Mouse (Mus musculus): Measurements from ENCODE around the gene Dpm2. TPM values are rescaled to one million over a fixed set of nuclear protein-coding genes. Genes with fewer than 3 reads are reported as not detected.

The Dpm2 gene
- polyA plus RNA-seq, 1 experiment from 2014 or later = 81.7 TPM

GRCm38 (mm10) chr2:32541333-32541908 is 29.2 kb upstream of the Dpm2 start:
- ATAC-seq (replicated peaks; ENCODE audit: insufficient number of reproducible peaks, low FRiP score, low TSS enrichment) = no peak
- 88% methylated on average over 2 of the region's 2 CpGs for WGBS (ENCODE audit: insufficient replicate concordance)
- Histone ChIP-seq H3K4me1 (ENCODE audit: control insufficient read depth, insufficient read depth, low read length) (peaks cover 39% of the 10 kb centered on the region), H3K9me3 (replicated peaks; ENCODE audit: control insufficient read depth, low read length) (no peaks in the 10 kb centered on the region), H3K27ac (ENCODE audit: low read depth, low read length) (no peak overlapping the region), H3K27me3 (ENCODE audit: control insufficient read depth, insufficient read depth, low read length) (no peaks in the 10 kb centered on the region), H3K36me3 (ENCODE audit: control insufficient read depth, insufficient read depth, low read length) (no peaks in the 10 kb centered on the region), H3K9ac (ENCODE audit: low read depth, low read length) (no peak overlapping the region), H3K4me3 (ENCODE audit: low read depth, low read length) (no peak overlapping the region), H3K4me2 (no peak overlapping the region)

GRCm38 (mm10) chr2:32541986-32542573 is 28.6 kb upstream of the Dpm2 start:
- Histone ChIP-seq H3K36me3 (ENCODE audit: control insufficient read depth, insufficient read depth, low read length) (no peaks in the 10 kb centered on the region), H3K4me3 (ENCODE audit: low read depth, low read length) (no peak overlapping the region), H3K4me1 (ENCODE audit: control insufficient read depth, insufficient read depth, low read length) (peaks cover 33% of the 10 kb centered on the region), H3K4me2 (no peak overlapping the region), H3K9ac (ENCODE audit: low read depth, low read length) (no peak overlapping the region), H3K27ac (ENCODE audit: low read depth, low read length) (no peak overlapping the region), H3K27me3 (ENCODE audit: control insufficient read depth, insufficient read depth, low read length) (no peaks in the 10 kb centered on the region), H3K9me3 (replicated peaks; ENCODE audit: control insufficient read depth, low read length) (no peaks in the 10 kb centered on the region)
- WGBS (ENCODE audit: insufficient replicate concordance) = 75% methylated on average over 4 of the region's 4 CpGs
- ATAC-seq (replicated peaks; ENCODE audit: insufficient number of reproducible peaks, low FRiP score, low TSS enrichment) = no peak

GRCm38 (mm10) chr2:32543031-32543449 is 27.6 kb upstream of the Dpm2 start:
- Histone ChIP-seq H3K27me3 (ENCODE audit: control insufficient read depth, insufficient read depth, low read length) (no peaks in the 10 kb centered on the region), H3K27ac (ENCODE audit: low read depth, low read length) (no peak overlapping the region), H3K9me3 (replicated peaks; ENCODE audit: control insufficient read depth, low read length) (no peaks in the 10 kb centered on the region), H3K9ac (ENCODE audit: low read depth, low read length) (no peak overlapping the region), H3K4me1 (ENCODE audit: control insufficient read depth, insufficient read depth, low read length) (peaks cover 29% of the 10 kb centered on the region), H3K4me3 (ENCODE audit: low read depth, low read length) (no peak overlapping the region), H3K36me3 (ENCODE audit: control insufficient read depth, insufficient read depth, low read length) (no peaks in the 10 kb centered on the region), H3K4me2 (no peak overlapping the region; the same call in 1 of the 2 replicates)
- ATAC-seq (replicated peaks; ENCODE audit: insufficient number of reproducible peaks, low FRiP score, low TSS enrichment) = no peak
- 76% methylated on average over 3 of the region's 3 CpGs for WGBS (ENCODE audit: insufficient replicate concordance)

- no peak overlapping the region for H3K9ac ChIP-seq (ENCODE audit: low read depth, low read length)
- H3K27me3 ChIP-seq (ENCODE audit: control insufficient read depth, insufficient read depth, low read length) = no peaks in the 10 kb centered on the region
- no peak for ATAC-seq (replicated peaks; ENCODE audit: insufficient number of reproducible peaks, low FRiP score, low TSS enrichment)
- H3K4me1 ChIP-seq (ENCODE audit: control insufficient read depth, insufficient read depth, low read length) = peaks cover 10% of the 10 kb centered on the region; the same call in 1 of the 2 replicates
- no peak overlapping the region for H3K4me2 ChIP-seq
- no peak overlapping the region for H3K27ac ChIP-seq (ENCODE audit: low read depth, low read length)
- WGBS (ENCODE audit: insufficient replicate concordance) = 93% methylated on average over 1 of the region's 1 CpGs
- no peak overlapping the region for H3K4me3 ChIP-seq (ENCODE audit: low read depth, low read length)
- no peaks in the 10 kb centered on the region for H3K9me3 ChIP-seq (replicated peaks; ENCODE audit: control insufficient read depth, low read length)
- H3K36me3 ChIP-seq (ENCODE audit: control insufficient read depth, insufficient read depth, low read length) = no peaks in the 10 kb centered on the region
Observed at GRCm38 (mm10) chr2:32546951-32547350, 23.7 kb upstream of the Dpm2 start.

- Histone ChIP-seq H3K27ac (ENCODE audit: low read depth, low read length) (no peak overlapping the region), H3K4me3 (ENCODE audit: low read depth, low read length) (no peak overlapping the region), H3K4me1 (ENCODE audit: control insufficient read depth, insufficient read depth, low read length) (peaks cover 10% of the 10 kb centered on the region; the same call in 1 of the 2 replicates), H3K9me3 (replicated peaks; ENCODE audit: control insufficient read depth, low read length) (no peaks in the 10 kb centered on the region), H3K36me3 (ENCODE audit: control insufficient read depth, insufficient read depth, low read length) (no peaks in the 10 kb centered on the region), H3K27me3 (ENCODE audit: control insufficient read depth, insufficient read depth, low read length) (no peaks in the 10 kb centered on the region), H3K4me2 (no peak overlapping the region), H3K9ac (ENCODE audit: low read depth, low read length) (no peak overlapping the region)
- no peak for ATAC-seq (replicated peaks; ENCODE audit: insufficient number of reproducible peaks, low FRiP score, low TSS enrichment)
- WGBS (ENCODE audit: insufficient replicate concordance) = 74% methylated on average over 5 of the region's 5 CpGs
Observed at GRCm38 (mm10) chr2:32547380-32547779, 23.3 kb upstream of the Dpm2 start.

GRCm38 (mm10) chr2:32547964-32548739 is 22.5 kb upstream of the Dpm2 start:
- Histone ChIP-seq H3K4me2 (no peak overlapping the region), H3K9me3 (replicated peaks; ENCODE audit: control insufficient read depth, low read length) (no peaks in the 10 kb centered on the region), H3K27ac (ENCODE audit: low read depth, low read length) (no peak overlapping the region), H3K36me3 (ENCODE audit: control insufficient read depth, insufficient read depth, low read length) (no peaks in the 10 kb centered on the region), H3K9ac (ENCODE audit: low read depth, low read length) (no peak overlapping the region), H3K4me1 (ENCODE audit: control insufficient read depth, insufficient read depth, low read length) (peaks cover 7% of the 10 kb centered on the region; the same call in 1 of the 2 replicates), H3K27me3 (ENCODE audit: control insufficient read depth, insufficient read depth, low read length) (no peaks in the 10 kb centered on the region), H3K4me3 (ENCODE audit: low read depth, low read length) (no peak overlapping the region)
- 75% methylated on average over 7 of the region's 7 CpGs for whole genome bisulfite sequencing (ENCODE audit: insufficient replicate concordance)
- no peak for ATAC-seq (replicated peaks; ENCODE audit: insufficient number of reproducible peaks, low FRiP score, low TSS enrichment)

- H3K27ac ChIP-seq (ENCODE audit: low read depth, low read length) = no peak overlapping the region
- H3K36me3 ChIP-seq (ENCODE audit: control insufficient read depth, insufficient read depth, low read length) = no peaks in the 10 kb centered on the region
- H3K4me3 ChIP-seq (ENCODE audit: low read depth, low read length) = no peak overlapping the region
- no peak overlapping the region for H3K9ac ChIP-seq (ENCODE audit: low read depth, low read length)
- H3K9me3 ChIP-seq (replicated peaks; ENCODE audit: control insufficient read depth, low read length) = no peaks in the 10 kb centered on the region
- WGBS (ENCODE audit: insufficient replicate concordance) = 84% methylated on average over 9 of the region's 9 CpGs
- ATAC-seq (replicated peaks; ENCODE audit: insufficient number of reproducible peaks, low FRiP score, low TSS enrichment) = no peak
- no peaks in the 10 kb centered on the region for H3K27me3 ChIP-seq (ENCODE audit: control insufficient read depth, insufficient read depth, low read length)
- no peak overlapping the region for H3K4me2 ChIP-seq
- peaks cover 11% of the 10 kb centered on the region; the same call in 1 of the 2 replicates for H3K4me1 ChIP-seq (ENCODE audit: control insufficient read depth, insufficient read depth, low read length)
Observed at GRCm38 (mm10) chr2:32549171-32549570, 21.5 kb upstream of the Dpm2 start.

GRCm38 (mm10) chr2:32549764-32550163 is 20.9 kb upstream of the Dpm2 start:
- Histone ChIP-seq H3K27me3 (ENCODE audit: control insufficient read depth, insufficient read depth, low read length) (no peaks in the 10 kb centered on the region), H3K4me2 (no peak overlapping the region), H3K27ac (ENCODE audit: low read depth, low read length) (no peak overlapping the region), H3K4me3 (ENCODE audit: low read depth, low read length) (no peak overlapping the region), H3K4me1 (ENCODE audit: control insufficient read depth, insufficient read depth, low read length) (peaks cover 11% of the 10 kb centered on the region; the same call in 1 of the 2 replicates), H3K36me3 (ENCODE audit: control insufficient read depth, insufficient read depth, low read length) (no peaks in the 10 kb centered on the region), H3K9ac (ENCODE audit: low read depth, low read length) (no peak overlapping the region), H3K9me3 (replicated peaks; ENCODE audit: control insufficient read depth, low read length) (no peaks in the 10 kb centered on the region)
- WGBS (ENCODE audit: insufficient replicate concordance) = 68% methylated on average over 6 of the region's 6 CpGs
- ATAC-seq (replicated peaks; ENCODE audit: insufficient number of reproducible peaks, low FRiP score, low TSS enrichment) = no peak

Data from heart, embryonic 11.5 days (tissue).